Comparison of ENCODE assay signal across 12 mouse cellular contexts in the genomic region with DNA sequence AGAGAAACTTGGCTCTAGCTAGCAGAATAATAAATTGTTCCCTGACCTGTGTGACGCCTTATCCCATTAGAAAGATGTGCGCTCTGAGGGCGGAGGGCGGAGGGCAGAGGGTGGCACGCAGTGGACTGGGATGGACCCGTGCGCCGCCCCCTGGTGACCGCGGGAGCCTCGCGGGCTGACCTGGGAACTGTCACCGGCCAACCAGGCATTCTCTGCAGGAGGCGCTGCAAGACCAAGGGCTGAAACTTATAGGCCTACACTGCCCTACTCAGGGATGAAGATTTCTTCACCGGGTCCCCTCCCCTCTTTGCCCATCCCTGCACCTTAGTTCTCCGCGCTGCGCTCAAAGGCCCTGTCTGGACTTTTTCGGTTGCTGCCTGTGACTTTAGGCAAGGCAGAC.
DNase-seq lines count a peak whose midpoint lies in the region; ATAC-seq lines count a peak whose summit lies in the region.
"Had no signal": no experiment of that assay in that cellular context is flagged by ENCODE, and none has a peak within 500 bp of the region (broad histone marks: within the 10 kb centered on the region; RNA-seq: fewer than 3 reads in every experiment).

No protein-coding gene starts in this region.

- no peak overlapping the region for H3K4me3 ChIP-seq in embryonic facial prominence, embryonic 15.5 days (replicated peaks)
- H3K4me3 ChIP-seq: heart, embryonic 13.5 days; liver, embryonic 13.5 days had no signal

- ATAC-seq in embryonic facial prominence, embryonic 15.5 days (ENCODE audit: insufficient number of reproducible peaks, low FRiP score, low TSS enrichment, low read depth) = no peak; the same call in 1 of the 2 replicates
- 0 out of 2 replicates have a peak, but pooled peaks have one; percentile 27 for ATAC-seq in megakaryocyte progenitor cell, adult 5-6 weeks (replicated peaks; ENCODE audit: poor library complexity)
- ATAC-seq in cerebellum, adult (ENCODE audit: insufficient number of reproducible peaks, low FRiP score, low TSS enrichment) = no peak

- H3K36me3 ChIP-seq in embryonic facial prominence, embryonic 15.5 days = no peaks in the 10 kb centered on the region
- H3K36me3 ChIP-seq: G1E; heart, embryonic 13.5 days; liver, embryonic 13.5 days had no signal

- no peak overlapping the region for H3K27ac ChIP-seq in embryonic facial prominence, embryonic 15.5 days (replicated peaks)
- H3K27ac ChIP-seq: heart, embryonic 13.5 days; liver, embryonic 13.5 days had no signal

- peaks cover 4% of the 10 kb centered on the region; the same call in 1 of the 2 replicates for H3K4me1 ChIP-seq in embryonic facial prominence, embryonic 15.5 days
- H3K4me1 ChIP-seq: heart, embryonic 13.5 days; liver, embryonic 13.5 days had no signal

- DNase-seq in heart, postnatal 4 days = peak; percentile 11
- DNase-seq in heart, adult 8-10 months (ENCODE audit: low spot score) = no peak
- DNase-seq in R1 (ENCODE audit: low read depth, low spot score) (peak; percentile 21), adipocyte (ENCODE audit: low spot score) (no peak)
- no peak for DNase-seq in left cerebral cortex, adult 11 months (ENCODE audit: low spot score)
- DNase-seq: cerebellum, adult 18-20 months; liver, embryonic 13.5 days had no signal

- no peaks in the 10 kb centered on the region for H3K9me3 ChIP-seq in embryonic facial prominence, embryonic 15.5 days (replicated peaks)
- H3K9me3 ChIP-seq: G1E; heart, embryonic 13.5 days; liver, embryonic 13.5 days had no signal

- H3K9ac ChIP-seq in embryonic facial prominence, embryonic 15.5 days = no peak overlapping the region
- H3K9ac ChIP-seq: heart, embryonic 13.5 days; liver, embryonic 13.5 days had no signal

- 0 out of 2 replicates have a peak overlapping the region, but pooled peaks have one; percentile 8 for H3K4me2 ChIP-seq in embryonic facial prominence, embryonic 15.5 days (replicated peaks)
- H3K4me2 ChIP-seq: heart, embryonic 13.5 days; liver, embryonic 13.5 days had no signal

- 13% methylated on average over 19 of the region's 19 CpGs for WGBS in embryonic facial prominence, embryonic 15.5 days

- no peaks in the 10 kb centered on the region for H3K27me3 ChIP-seq in embryonic facial prominence, embryonic 15.5 days
- H3K27me3 ChIP-seq: liver, embryonic 13.5 days had no signal

Comparison
In these comparisons a context has a peak if more than half of its experiments do, and no peak if none do; other contexts are left out.
1. DNase-seq: peak in heart, postnatal 4 days (single experiment) and R1 (single experiment); none in heart, adult 8-10 months (single experiment), adipocyte (single experiment) and left cerebral cortex, adult 11 months (single experiment).